Mouse (Mus musculus): Measurements from ENCODE around the gene Rbfox1.

Gene Rbfox1

GRCm38 (mm10) chr16:7140909-7141308 is 1255.8 kb downstream of the Rbfox1 start:
- in situ Hi-C loops (cut with MboI, MseI), result loop anchor here in 1 of 2 experiments (25.0 kb wide), 1 partner anchor 1204 kb away; no protein-coding TSS in a partner anchor

DNA sequence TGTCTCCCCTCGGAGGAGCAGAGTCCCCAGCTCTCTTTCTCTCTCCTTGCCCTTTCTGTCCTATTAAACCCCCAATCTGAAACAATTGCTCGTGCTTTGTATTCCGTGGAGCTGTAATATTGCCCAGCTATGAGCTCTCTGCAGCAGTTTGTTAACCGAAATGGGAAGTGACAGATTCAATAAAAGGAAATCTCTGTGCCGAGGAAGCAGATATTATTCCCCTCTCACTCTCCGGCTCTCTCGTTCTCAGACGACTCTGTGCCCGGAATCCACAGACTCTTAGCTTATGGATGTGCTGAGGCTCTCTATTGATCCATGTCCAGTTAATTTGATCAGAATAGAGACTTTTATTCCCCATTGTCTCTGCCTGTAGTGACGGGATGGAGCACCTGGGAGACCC is 1260.3 kb downstream of the Rbfox1 start:
- in situ Hi-C loops (cut with MboI, MseI), result loop anchor here in 1 of 2 experiments (25.0 kb wide), 1 partner anchor 1208 kb away; no protein-coding TSS in a partner anchor

GRCm38 (mm10) chr16:7146454-7146853 is 1261.3 kb downstream of the Rbfox1 start:
- in situ Hi-C loops (cut with MboI, MseI), result loop anchor here in 1 of 2 experiments (25.0 kb wide), 1 partner anchor 1209 kb away; no protein-coding TSS in a partner anchor

DNA sequence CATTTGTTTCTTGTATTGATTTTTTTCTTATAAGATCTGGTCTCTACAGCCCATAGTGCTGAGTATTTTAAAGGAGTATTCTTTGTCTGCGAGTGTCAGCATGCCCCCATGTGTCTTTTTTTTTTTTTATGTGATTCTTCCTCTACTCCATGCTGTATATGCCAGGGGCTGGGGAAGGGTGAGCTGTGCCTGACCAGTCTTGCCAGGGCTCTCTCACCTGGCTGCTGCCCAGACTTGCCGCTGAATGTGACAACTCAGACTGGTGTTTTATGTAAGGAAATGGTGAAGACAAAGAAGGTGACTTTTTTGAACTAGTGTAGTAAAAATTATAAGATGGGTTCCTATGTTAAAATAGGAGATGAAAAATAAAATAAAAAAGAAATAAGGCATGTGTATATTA is 1262.7 kb downstream of the Rbfox1 start:
- in situ Hi-C loops (cut with MboI, MseI), result loop anchor here in 1 of 2 experiments (25.0 kb wide), 1 partner anchor 1211 kb away; no protein-coding TSS in a partner anchor

DNA sequence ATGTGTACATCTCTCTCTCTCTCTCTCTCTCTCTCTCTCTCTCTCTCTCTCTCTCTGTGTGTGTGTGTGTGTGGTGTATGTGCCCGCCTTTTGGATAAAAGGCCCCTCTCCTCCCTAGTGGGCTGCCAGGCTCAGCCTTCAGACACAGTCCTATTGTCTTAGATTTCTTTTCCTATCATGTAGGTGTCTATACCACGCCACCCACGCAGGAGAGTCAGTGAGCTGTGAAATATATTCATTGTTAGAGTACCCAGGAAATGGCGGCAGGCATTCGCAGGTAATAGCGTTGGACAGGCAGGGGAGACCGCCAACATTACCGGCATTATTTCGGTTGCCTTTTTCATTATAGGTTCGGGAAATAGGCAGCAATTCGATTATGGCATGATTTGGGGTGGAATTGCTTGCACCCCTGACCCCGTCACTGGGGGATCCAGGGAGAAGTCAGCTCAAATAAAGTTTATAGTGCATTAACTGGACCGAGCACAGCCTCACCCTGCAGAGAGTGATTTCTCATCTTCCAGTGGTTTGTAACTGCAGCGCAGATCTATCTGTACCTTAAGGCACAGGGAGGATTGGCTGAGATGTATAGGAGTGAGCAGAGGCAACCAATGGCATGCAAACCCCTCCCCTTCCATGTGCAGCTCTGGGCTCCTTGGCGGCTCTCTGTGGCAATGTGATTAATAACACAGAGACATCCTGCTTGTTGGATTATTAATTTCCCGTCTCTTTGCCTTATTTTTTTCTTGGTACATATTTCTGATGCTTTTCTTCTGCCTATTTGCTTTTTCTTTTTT is 1264.1 kb downstream of the Rbfox1 start:
- in situ Hi-C loops (cut with MboI, MseI), result loop anchor here in 1 of 2 experiments (25.0 kb wide), 1 partner anchor 1212 kb away; no protein-coding TSS in a partner anchor

GRCm38 (mm10) chr16:7150201-7150791 is 1265.1 kb downstream of the Rbfox1 start:
- in situ Hi-C loops (cut with MboI, MseI), result no loop called here

DNA sequence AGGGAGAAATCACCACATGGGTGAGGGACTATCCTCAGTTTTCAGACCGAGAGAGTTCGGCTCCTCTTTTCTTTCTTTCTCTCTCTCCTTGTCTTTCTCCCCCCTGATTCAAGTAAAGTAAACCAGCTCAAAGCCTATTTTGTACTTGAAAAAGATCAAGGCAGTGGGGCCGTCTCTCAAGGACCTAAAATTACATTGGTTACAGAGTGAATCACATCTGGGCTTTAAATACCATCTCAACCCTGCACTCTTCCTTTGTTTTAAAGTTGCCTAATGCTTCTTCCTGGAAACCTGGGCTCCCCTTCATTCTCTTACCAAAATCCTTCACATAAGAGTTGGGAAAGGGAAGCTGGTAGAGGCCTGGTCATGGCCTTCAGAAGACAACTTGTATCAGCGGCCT is 1267.2 kb downstream of the Rbfox1 start:
- in situ Hi-C loops (cut with MboI, MseI), result no loop called here

DNA sequence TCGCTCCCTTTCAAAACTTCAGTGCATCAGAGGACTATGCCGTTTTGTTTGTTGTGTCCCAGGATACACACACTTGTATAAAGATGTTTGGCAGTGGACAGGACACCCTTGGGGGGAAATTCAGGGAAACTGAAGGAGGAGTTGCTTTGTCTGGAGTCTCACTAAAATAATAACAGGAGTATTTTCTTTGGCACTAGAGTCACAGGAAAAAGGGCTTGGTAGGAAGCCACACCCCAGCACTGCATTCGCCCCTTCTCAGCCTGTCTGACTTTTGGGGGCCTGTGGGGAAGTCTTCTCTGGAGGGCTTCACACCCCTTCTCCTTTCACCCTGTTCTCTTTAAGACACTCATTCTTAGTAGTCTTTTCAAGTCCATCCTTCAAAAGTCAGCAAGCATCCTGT is 1269.5 kb downstream of the Rbfox1 start:
- in situ Hi-C loops (cut with MboI, MseI), result no loop called here

- in situ Hi-C loops (cut with MboI, MseI), result no loop called here
Observed at GRCm38 (mm10) chr16:7158856-7159826, 1274.0 kb downstream of the Rbfox1 start.

DNA sequence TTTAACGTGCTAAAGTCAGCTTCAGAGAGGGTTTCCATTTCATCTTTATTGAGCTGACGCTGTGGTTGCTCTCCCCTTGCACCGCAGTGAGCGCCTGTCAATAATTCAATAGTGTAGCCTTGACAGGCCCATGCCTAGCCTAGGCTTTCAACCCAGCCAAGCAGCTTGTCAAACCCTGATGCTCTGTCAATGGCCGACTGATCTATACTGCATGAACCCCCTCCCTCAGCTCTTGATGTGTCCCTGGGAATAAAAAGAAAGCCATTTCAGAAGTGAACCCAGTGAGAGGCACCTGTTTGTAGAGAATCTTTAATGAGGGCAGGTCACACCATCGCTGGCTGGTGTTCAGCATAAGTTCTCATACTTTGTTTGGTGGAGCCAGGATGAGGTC is 1274.7 kb downstream of the Rbfox1 start:
- in situ Hi-C loops (cut with MboI, MseI), result no loop called here

DNA sequence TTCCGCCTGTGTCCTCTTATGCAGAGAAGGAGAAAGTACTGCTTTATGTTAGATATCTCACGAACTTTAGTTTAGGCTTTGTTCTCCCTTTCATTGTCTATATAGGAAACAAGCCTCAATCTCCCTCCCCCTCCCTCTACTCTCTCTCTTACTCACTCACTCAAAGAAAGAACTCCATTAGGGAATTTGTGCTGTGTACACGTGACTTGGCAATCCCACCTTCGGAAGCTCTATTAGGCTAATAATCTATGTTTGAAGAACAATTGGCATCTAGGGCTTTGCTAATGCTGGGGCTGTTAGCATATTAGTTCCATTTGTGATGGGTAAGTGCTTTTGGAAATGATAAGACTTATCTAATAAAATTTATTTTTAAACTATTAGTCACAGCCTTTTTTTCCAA is 1277.0 kb downstream of the Rbfox1 start:
- in situ Hi-C loops (cut with MboI, MseI), result no loop called here

- in situ Hi-C loops (cut with MboI, MseI), result no loop called here
Observed at GRCm38 (mm10) chr16:7163688-7164087, 1278.5 kb downstream of the Rbfox1 start.

GRCm38 (mm10) chr16:7164153-7164737 is 1279.1 kb downstream of the Rbfox1 start:
- in situ Hi-C loops (cut with MboI, MseI), result no loop called here

DNA sequence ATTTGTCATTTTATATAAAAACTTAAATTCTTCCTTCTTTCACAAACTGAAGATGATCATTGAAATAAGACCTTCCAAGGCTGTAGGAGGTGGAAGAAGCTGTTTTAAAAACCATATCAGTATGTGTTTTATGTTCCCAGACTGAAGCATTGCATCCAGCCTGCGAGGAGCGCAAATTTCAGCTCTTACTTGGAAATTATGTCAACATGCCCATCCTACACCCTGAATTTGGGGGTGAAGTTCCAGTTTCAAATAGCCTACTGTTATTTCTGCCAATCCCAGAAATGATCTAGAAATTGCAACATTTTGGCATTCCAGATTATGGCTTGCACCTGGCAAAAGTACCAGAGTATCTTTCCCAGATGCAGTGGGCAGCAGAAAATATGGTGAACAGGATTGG is 1290.8 kb downstream of the Rbfox1 start:
- in situ Hi-C loops (cut with MboI, MseI), result loop anchor here in 1 of 2 experiments (5.0 kb wide), 1 partner anchor 89 kb away; no protein-coding TSS in a partner anchor

GRCm38 (mm10) chr16:7187788-7188187 is 1302.6 kb downstream of the Rbfox1 start:
- in situ Hi-C loops (cut with MboI, MseI), result no loop called here

- in situ Hi-C loops (cut with MboI, MseI), result no loop called here
Observed at GRCm38 (mm10) chr16:7193535-7193934, 1308.4 kb downstream of the Rbfox1 start.

- in situ Hi-C loops (cut with MboI, MseI), result no loop called here
Observed at GRCm38 (mm10) chr16:7197953-7198352, 1312.8 kb downstream of the Rbfox1 start.

- in situ Hi-C loops (cut with MboI, MseI), result no loop called here
Observed at GRCm38 (mm10) chr16:7200239-7200638, 1315.1 kb downstream of the Rbfox1 start.

GRCm38 (mm10) chr16:7201816-7202215 is 1316.7 kb downstream of the Rbfox1 start:
- in situ Hi-C loops (cut with MboI, MseI), result no loop called here

- in situ Hi-C loops (cut with MboI, MseI), result no loop called here
Observed at GRCm38 (mm10) chr16:7206116-7206900, 1321.2 kb downstream of the Rbfox1 start.
